In genomic region chr12:12396224-12396623, GRCm38 (mm10) we compare ENCODE assay signal across 8 mouse cellular contexts.
DNase-seq lines count a peak whose midpoint lies in the region; ATAC-seq and TF ChIP-seq lines count a peak whose summit lies in the region.

No protein-coding gene starts in this region.

- no peak overlapping the region for H3K9ac ChIP-seq in forebrain, embryonic 14.5 days (ENCODE audit: low read length)
- H3K9ac ChIP-seq in forebrain, embryonic 13.5 days: no peak overlapping the region
- no peak overlapping the region for H3K9ac ChIP-seq in lung, postnatal 0 days (replicated peaks; ENCODE audit: low read depth)

- no peak for ATAC-seq in forebrain, embryonic 14.5 days
- no peak for ATAC-seq in forebrain, embryonic 13.5 days
- ATAC-seq in lung, postnatal 0 days: no peak

- H3K27me3 ChIP-seq in forebrain, embryonic 14.5 days (replicated peaks; ENCODE audit: control insufficient read depth, insufficient read depth, low read length): no peaks in the 10 kb centered on the region
- H3K27me3 ChIP-seq in forebrain, embryonic 13.5 days: no peaks in the 10 kb centered on the region
- 0 out of 2 replicates have a peak, but pooled peaks cover 6% of the 10 kb centered on the region for H3K27me3 ChIP-seq in embryonic facial prominence, embryonic 10.5 days (replicated peaks; ENCODE audit: low read depth, poor library complexity, severe bottlenecking)
- no peaks in the 10 kb centered on the region for H3K27me3 ChIP-seq in lung, postnatal 0 days (replicated peaks; ENCODE audit: insufficient read depth, low read length)

- peak; percentile 67 for DNase-seq in forebrain, embryonic 14.5 days (ENCODE audit: low spot score)
- DNase-seq in urinary bladder, postnatal 14 days (ENCODE audit: low spot score): peak; percentile 20
- DNase-seq in urinary bladder, adult 2 months (ENCODE audit: low spot score): no peak
- DNase-seq in embryonic facial prominence, embryonic 10.5 days (ENCODE audit: low spot score): peak; percentile 55
- peak; percentile 62 to 79 for DNase-seq in layer of hippocampus, adult 2 months (ENCODE audit: low spot score in 2 of 2)
- DNase-seq in lung, postnatal 0 days (ENCODE audit: low spot score): peak; percentile 58
- peak; percentile 54 for DNase-seq in telencephalon, adult 2 months (ENCODE audit: low read depth, low spot score)

- no peak overlapping the region for H3K4me2 ChIP-seq in forebrain, embryonic 14.5 days (ENCODE audit: low read length)
- H3K4me2 ChIP-seq in forebrain, embryonic 13.5 days: no peak overlapping the region
- H3K4me2 ChIP-seq in lung, postnatal 0 days (replicated peaks; ENCODE audit: low read depth, low read length): no peak overlapping the region

- H3K27ac ChIP-seq in forebrain, embryonic 14.5 days (ENCODE audit: low read depth, low read length): no peak overlapping the region
- H3K27ac ChIP-seq in forebrain, embryonic 13.5 days: no peak overlapping the region
- no peak overlapping the region for H3K27ac ChIP-seq in embryonic facial prominence, embryonic 10.5 days (replicated peaks)
- no peak overlapping the region for H3K27ac ChIP-seq in layer of hippocampus, adult 2 months
- no peak overlapping the region for H3K27ac ChIP-seq in lung, postnatal 0 days (ENCODE audit: low read length)

- no peaks in the 10 kb centered on the region for H3K36me3 ChIP-seq in forebrain, embryonic 14.5 days (ENCODE audit: control insufficient read depth, insufficient read depth, low read length)
- H3K36me3 ChIP-seq in forebrain, embryonic 13.5 days (ENCODE audit: poor library complexity, severe bottlenecking): no peaks in the 10 kb centered on the region
- H3K36me3 ChIP-seq in embryonic facial prominence, embryonic 10.5 days (replicated peaks): no peaks in the 10 kb centered on the region
- H3K36me3 ChIP-seq in lung, postnatal 0 days (ENCODE audit: insufficient read depth, low read length): no peaks in the 10 kb centered on the region

- H3K4me1 ChIP-seq in forebrain, embryonic 14.5 days (ENCODE audit: control insufficient read depth, insufficient read depth, low read length): no peaks in the 10 kb centered on the region
- peaks cover 4% of the 10 kb centered on the region for H3K4me1 ChIP-seq in forebrain, embryonic 13.5 days
- H3K4me1 ChIP-seq in embryonic facial prominence, embryonic 10.5 days: peaks cover 10% of the 10 kb centered on the region
- H3K4me1 ChIP-seq in lung, postnatal 0 days (ENCODE audit: insufficient read depth, low read depth, low read length): no peaks in the 10 kb centered on the region

- no peak for TF ChIP-seq EP300 in lung, postnatal 0 days (IDR thresholded peaks at IDR 0.05)

- TF ChIP-seq CTCF in layer of hippocampus, adult 2 months (conservative IDR thresholded peaks at IDR 0.05): peak; percentile 90
- TF ChIP-seq CTCF in lung, postnatal 0 days (IDR thresholded peaks at IDR 0.05): peak; percentile 88

- WGBS in forebrain, embryonic 14.5 days: 36% methylated on average over 6 of the region's 6 CpGs
- 38% methylated on average over 6 of the region's 6 CpGs for WGBS in forebrain, embryonic 13.5 days
- WGBS in embryonic facial prominence, embryonic 10.5 days: 27% methylated on average over 6 of the region's 6 CpGs
- 5% methylated on average over 6 of the region's 6 CpGs for WGBS in lung, postnatal 0 days

- no peak overlapping the region for H3K4me3 ChIP-seq in forebrain, embryonic 14.5 days (ENCODE audit: low read depth, low read length)
- H3K4me3 ChIP-seq in forebrain, embryonic 13.5 days: no peak overlapping the region
- no peak overlapping the region for H3K4me3 ChIP-seq in embryonic facial prominence, embryonic 10.5 days
- H3K4me3 ChIP-seq in layer of hippocampus, adult 2 months: no peak overlapping the region
- no peak overlapping the region for H3K4me3 ChIP-seq in lung, postnatal 0 days (ENCODE audit: low read depth, low read length)

- H3K9me3 ChIP-seq in forebrain, embryonic 14.5 days (replicated peaks; ENCODE audit: control insufficient read depth, low read length): no peaks in the 10 kb centered on the region
- H3K9me3 ChIP-seq in forebrain, embryonic 13.5 days (replicated peaks): no peaks in the 10 kb centered on the region
- no peaks in the 10 kb centered on the region for H3K9me3 ChIP-seq in embryonic facial prominence, embryonic 10.5 days
- no peaks in the 10 kb centered on the region for H3K9me3 ChIP-seq in lung, postnatal 0 days (ENCODE audit: low read length)
